In the genomic region with DNA sequence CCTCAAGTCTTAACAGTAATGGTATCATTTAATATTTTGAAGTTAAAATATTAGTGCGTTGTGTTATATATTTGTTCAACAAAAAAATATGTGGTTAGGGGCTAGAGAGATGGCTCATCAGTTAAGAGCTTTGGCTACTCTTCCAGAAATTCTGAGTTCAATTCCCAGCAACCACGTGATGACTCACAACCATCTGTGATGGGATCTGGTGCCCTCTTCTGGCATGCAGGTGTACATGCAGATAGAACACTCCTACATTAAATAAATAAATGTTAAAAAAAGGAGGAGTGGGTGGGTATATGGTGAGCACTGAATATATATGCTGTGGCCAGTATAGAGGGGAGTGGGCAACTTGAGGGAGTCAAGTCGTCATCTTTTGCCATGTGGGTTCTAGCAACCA, we compare ENCODE assay signal across 1 mouse cellular context.
TF ChIP-seq lines count a peak whose summit lies in the region.

No protein-coding gene starts in this region.

TF ChIP-seq in MEL, 35 proteins besides CTCF, POLR2A, EP300 and RAD21 (continued from another document):
- TF ChIP-seq NRF1 (IDR thresholded peaks at IDR 0.05; ENCODE audit: insufficient read depth, low read depth, low read length, poor library complexity, severe bottlenecking) (no peak), TAL1 (IDR thresholded peaks at IDR 0.05; ENCODE audit: low read length) (no peak), ZKSCAN1 (IDR thresholded peaks at IDR 0.05; ENCODE audit: low read depth, low read length) (no peak), CHD1 (IDR thresholded peaks at IDR 0.05; ENCODE audit: low read depth, low read length) (no peak), POLR2AphosphoS2 (IDR thresholded peaks at IDR 0.05; ENCODE audit: low read length) (no peak), E2F4 (IDR thresholded peaks at IDR 0.05; ENCODE audit: borderline replicate concordance, low read depth, low read length) (no peak), ELF1 (IDR thresholded peaks at IDR 0.05; ENCODE audit: low read depth, low read length) (no peak), TCF12 (IDR thresholded peaks at IDR 0.05; ENCODE audit: low read depth, low read length) (no peak), ZNF384 (IDR thresholded peaks at IDR 0.05; ENCODE audit: low read depth, low read length) (no peak), UBTF (IDR thresholded peaks at IDR 0.05; ENCODE audit: borderline replicate concordance, insufficient read depth, low read depth, low read length) (no peak), GABPA (IDR thresholded peaks at IDR 0.05; ENCODE audit: low read depth, low read length) (no peak), NELFE (IDR thresholded peaks at IDR 0.05; ENCODE audit: low read depth, low read length) (no peak), BHLHE40 (IDR thresholded peaks at IDR 0.05; ENCODE audit: borderline replicate concordance, low read depth, low read length) (no peak), HCFC1 (IDR thresholded peaks at IDR 0.05; ENCODE audit: low read depth, low read length) (no peak), USF1 (IDR thresholded peaks at IDR 0.05; ENCODE audit: low read depth, low read length) (peak; percentile 85), MEF2A (IDR thresholded peaks at IDR 0.05; ENCODE audit: extremely low read depth, insufficient replicate concordance, low read depth, low read length, poor library complexity, severe bottlenecking) (no peak), MAZ (IDR thresholded peaks at IDR 0.05; ENCODE audit: low read depth, low read length) (no peak), CHD2 (IDR thresholded peaks at IDR 0.05; ENCODE audit: low read length) (no peak), KAT2A (conservative IDR thresholded peaks at IDR 0.05; ENCODE audit: low read depth, low read length) (no peak), SIN3A (IDR thresholded peaks at IDR 0.05; ENCODE audit: low read length) (no peak), ZC3H11A (IDR thresholded peaks at IDR 0.05; ENCODE audit: low read depth, low read length) (no peak), MYC (IDR thresholded peaks at IDR 0.05; ENCODE audit: low read depth, low read length) (peak; percentile 77), GATA1 (IDR thresholded peaks at IDR 0.05; ENCODE audit: low read depth, low read length) (0 out of 2 replicates have a peak, but pooled peaks have one; percentile 18), MAX (IDR thresholded peaks at IDR 0.05; ENCODE audit: low read length) (no peak), MYB (IDR thresholded peaks at IDR 0.05; ENCODE audit: low read depth, low read length) (no peak), ETS1 (IDR thresholded peaks at IDR 0.05; ENCODE audit: low read depth, low read length) (no peak), MXI1 (IDR thresholded peaks at IDR 0.05; ENCODE audit: low read depth, low read length) (no peak), ZMIZ1 (IDR thresholded peaks at IDR 0.05; ENCODE audit: low read depth, low read length) (no peak), MAFK (IDR thresholded peaks at IDR 0.05; ENCODE audit: borderline replicate concordance, low read depth, low read length) (no peak), SMC3 (IDR thresholded peaks at IDR 0.05; ENCODE audit: low read depth, low read length) (0 out of 2 replicates have a peak, but pooled peaks have one; percentile 9)
